Mouse (Mus musculus): Measurements from ENCODE around the gene Tmem222.

GRCm38 (mm10) chr4:133268931-133269330 lies 8.7 kb downstream of the Tmem222 start:
- TF ChIP-seq JUND (IDR thresholded peaks at IDR 0.05; ENCODE audit: low read depth, low read length) (no peak), TCF12 (IDR thresholded peaks at IDR 0.05; ENCODE audit: low read depth, low read length) (no peak), TAL1 (IDR thresholded peaks at IDR 0.05; ENCODE audit: low read length) (no peak), CTCF (IDR thresholded peaks at IDR 0.05 in 2 of 3, conservative IDR thresholded peaks at IDR 0.05 in 1 of 3; ENCODE audit: control insufficient read depth in 1 of 3, insufficient read depth in 1 of 3, low read depth in 2 of 3, low read length in 3 of 3, poor library complexity in 1 of 3, severe bottlenecking in 1 of 3) (no peak), EP300 (IDR thresholded peaks at IDR 0.05; ENCODE audit: low read depth in 1 of 2, low read length in 2 of 2) (no peak), POLR2AphosphoS2 (IDR thresholded peaks at IDR 0.05; ENCODE audit: low read length) (no peak; the same call in 1 of the 2 replicates), CHD2 (IDR thresholded peaks at IDR 0.05; ENCODE audit: low read length) (no peak), GATA1 (IDR thresholded peaks at IDR 0.05; ENCODE audit: low read depth, low read length) (no peak)
